Mouse (Mus musculus): ENCODE measurements around the gene Magi3. TPM values are rescaled to one million over a fixed set of nuclear protein-coding genes. Genes with fewer than 3 reads are reported as not detected.
A peak's percentile ranks its signal among the peaks of the same experiment; 100 is the strongest.

Gene Magi3
- polyA plus RNA-seq, 1 experiment from 2014 or later = 7.0 TPM

GRCm38 (mm10) chr3:103987831-103988432, 232.2 kb downstream of the Magi3 start:
- Histone ChIP-seq H3K4me1 (ENCODE audit: insufficient read depth, low read depth, low read length) (no peaks in the 10 kb centered on the region), H3K9ac (replicated peaks; ENCODE audit: low read depth) (no peak overlapping the region), H3K27ac (ENCODE audit: low read length) (no peak overlapping the region), H3K27me3 (replicated peaks; ENCODE audit: insufficient read depth, low read length) (no peaks in the 10 kb centered on the region), H3K4me2 (replicated peaks; ENCODE audit: low read depth, low read length) (no peak overlapping the region), H3K9me3 (ENCODE audit: low read length) (no peaks in the 10 kb centered on the region), H3K36me3 (ENCODE audit: insufficient read depth, low read length) (peaks cover 16% of the 10 kb centered on the region), H3K4me3 (ENCODE audit: low read depth, low read length) (no peak overlapping the region)
- peak; percentile 67 for ATAC-seq
- DNase-seq (ENCODE audit: low spot score) = peak; percentile 40
- TF ChIP-seq EP300 (IDR thresholded peaks at IDR 0.05) = peak; percentile 72
- TF ChIP-seq CTCF (IDR thresholded peaks at IDR 0.05) = no peak
- WGBS = 36% methylated on average over 5 of the region's 5 CpGs

DNA sequence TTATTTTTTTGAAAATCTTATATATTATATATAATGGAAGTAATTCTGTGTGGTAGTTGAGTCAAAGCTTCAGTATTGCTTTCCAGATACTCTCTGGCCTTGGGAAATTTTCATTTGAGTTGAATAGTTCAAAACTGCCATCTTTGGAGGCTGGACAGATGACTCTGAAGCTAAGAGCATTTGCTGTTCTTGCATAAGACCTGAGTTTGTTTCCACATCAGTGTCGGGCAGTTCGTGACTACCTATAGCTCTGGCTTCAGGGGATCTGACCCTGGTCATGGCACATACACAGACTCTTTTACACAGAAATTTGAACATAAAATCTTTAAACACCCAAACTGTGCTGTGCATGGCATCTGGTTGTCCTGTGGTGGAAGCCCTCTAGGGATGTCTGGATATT, 235.0 kb downstream of the Magi3 start:
- WGBS = 93% methylated on average over 2 of the region's 2 CpGs
- no peak overlapping the region for H3K27ac ChIP-seq (ENCODE audit: low read length)
- DNase-seq (ENCODE audit: low spot score) (no peak), ATAC-seq (no peak)
- no peaks in the 10 kb centered on the region for H3K4me1 ChIP-seq (ENCODE audit: insufficient read depth, low read depth, low read length)
- H3K9me3 ChIP-seq (ENCODE audit: low read length) = no peaks in the 10 kb centered on the region
- peaks cover 8% of the 10 kb centered on the region for H3K36me3 ChIP-seq (ENCODE audit: insufficient read depth, low read length)
- no peaks in the 10 kb centered on the region for H3K27me3 ChIP-seq (replicated peaks; ENCODE audit: insufficient read depth, low read length)
- H3K4me2 ChIP-seq (replicated peaks; ENCODE audit: low read depth, low read length) = no peak overlapping the region
- H3K9ac ChIP-seq (replicated peaks; ENCODE audit: low read depth) = no peak overlapping the region
- H3K4me3 ChIP-seq (ENCODE audit: low read depth, low read length) = no peak overlapping the region
- no peak for TF ChIP-seq CTCF (IDR thresholded peaks at IDR 0.05)
- no peak for TF ChIP-seq EP300 (IDR thresholded peaks at IDR 0.05)

- Histone ChIP-seq H3K4me2 (replicated peaks; ENCODE audit: low read depth, low read length) (no peak overlapping the region), H3K4me1 (ENCODE audit: insufficient read depth, low read depth, low read length) (no peaks in the 10 kb centered on the region), H3K27me3 (replicated peaks; ENCODE audit: insufficient read depth, low read length) (no peaks in the 10 kb centered on the region), H3K4me3 (ENCODE audit: low read depth, low read length) (no peak overlapping the region), H3K9me3 (ENCODE audit: low read length) (no peaks in the 10 kb centered on the region), H3K9ac (replicated peaks; ENCODE audit: low read depth) (no peak overlapping the region), H3K27ac (ENCODE audit: low read length) (no peak overlapping the region), H3K36me3 (ENCODE audit: insufficient read depth, low read length) (peaks cover 3% of the 10 kb centered on the region)
- WGBS = 73% methylated on average over 4 of the region's 4 CpGs
- no peak for ATAC-seq
- TF ChIP-seq EP300 (IDR thresholded peaks at IDR 0.05) = no peak
- no peak for DNase-seq (ENCODE audit: low spot score)
Observed at GRCm38 (mm10) chr3:103984556-103984955, 235.6 kb downstream of the Magi3 start.

DNA sequence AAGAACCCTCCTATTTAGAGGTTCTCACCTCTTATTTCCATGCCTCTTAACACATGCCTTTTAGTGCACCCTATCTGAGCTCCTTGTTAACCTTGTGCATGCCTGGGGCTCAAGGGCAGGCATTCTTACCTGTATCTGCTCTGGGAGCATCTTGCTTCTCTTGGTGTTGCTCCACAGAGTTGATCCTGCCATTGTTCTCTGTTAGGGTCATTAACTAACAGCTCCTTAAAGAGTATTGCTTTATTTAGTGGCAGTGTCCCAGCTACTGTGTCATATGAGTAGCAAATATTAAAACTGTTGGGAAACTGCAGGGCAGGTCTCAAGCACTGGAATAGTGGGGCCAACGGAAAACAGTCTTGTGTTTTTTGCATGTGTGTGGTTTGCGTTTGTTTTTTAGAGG, 249.0 kb downstream of the Magi3 start:
- TF ChIP-seq CTCF (IDR thresholded peaks at IDR 0.05) = no peak
- no peak for TF ChIP-seq EP300 (IDR thresholded peaks at IDR 0.05)
- no peak overlapping the region for H3K4me2 ChIP-seq (replicated peaks; ENCODE audit: low read depth, low read length)
- WGBS = 88% methylated on average over 2 of the region's 2 CpGs
- DNase-seq (ENCODE audit: low spot score) (no peak), ATAC-seq (no peak)
- 0 out of 2 replicates have a peak, but pooled peaks cover 4% of the 10 kb centered on the region for H3K36me3 ChIP-seq (ENCODE audit: insufficient read depth, low read length)
- H3K27me3 ChIP-seq (replicated peaks; ENCODE audit: insufficient read depth, low read length) = no peaks in the 10 kb centered on the region
- no peak overlapping the region for H3K9ac ChIP-seq (replicated peaks; ENCODE audit: low read depth)
- no peak overlapping the region for H3K27ac ChIP-seq (ENCODE audit: low read length)
- no peaks in the 10 kb centered on the region for H3K9me3 ChIP-seq (ENCODE audit: low read length)
- no peak overlapping the region for H3K4me3 ChIP-seq (ENCODE audit: low read depth, low read length)
- no peaks in the 10 kb centered on the region for H3K4me1 ChIP-seq (ENCODE audit: insufficient read depth, low read depth, low read length)

DNA sequence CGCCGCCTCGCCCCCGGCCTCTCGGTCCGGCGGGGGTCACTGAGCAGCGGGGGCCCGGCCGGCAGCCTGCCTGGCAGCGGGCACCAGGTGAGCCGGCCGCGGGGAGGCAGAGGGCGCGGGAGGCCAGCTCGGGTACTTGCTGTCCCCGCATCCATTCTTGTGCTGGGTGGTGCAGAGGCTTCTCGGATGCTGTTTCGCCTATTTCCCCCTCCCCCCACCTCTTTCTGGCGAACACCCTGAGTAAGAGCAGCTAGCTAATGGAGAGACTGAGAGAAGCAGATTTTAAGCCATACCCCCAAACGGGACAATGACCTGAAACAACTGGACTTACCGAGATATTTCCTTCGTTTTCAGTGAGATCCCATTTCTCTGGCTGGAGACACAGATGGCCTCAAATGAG, 251.5 kb downstream of the Magi3 start:
- DNase-seq (ENCODE audit: low spot score) (no peak), ATAC-seq (peak; percentile 47)
- peak overlapping the region; percentile 79 for H3K9ac ChIP-seq (replicated peaks; ENCODE audit: low read depth)
- no peaks in the 10 kb centered on the region for H3K9me3 ChIP-seq (ENCODE audit: low read length)
- H3K36me3 ChIP-seq (ENCODE audit: insufficient read depth, low read length) = 0 out of 2 replicates have a peak, but pooled peaks cover 4% of the 10 kb centered on the region
- under 1% methylated on average over 19 of the region's 24 CpGs for WGBS
- H3K4me2 ChIP-seq (replicated peaks; ENCODE audit: low read depth, low read length) = peak overlapping the region; percentile 92
- H3K4me3 ChIP-seq (ENCODE audit: low read depth, low read length) = peak overlapping the region; percentile 82
- no peaks in the 10 kb centered on the region for H3K27me3 ChIP-seq (replicated peaks; ENCODE audit: insufficient read depth, low read length)
- TF ChIP-seq CTCF (IDR thresholded peaks at IDR 0.05) = no peak
- TF ChIP-seq EP300 (IDR thresholded peaks at IDR 0.05) = no peak
- no peaks in the 10 kb centered on the region for H3K4me1 ChIP-seq (ENCODE audit: insufficient read depth, low read depth, low read length)
- H3K27ac ChIP-seq (ENCODE audit: low read length) = peak overlapping the region; percentile 94

GRCm38 (mm10) chr3:103967861-103968691, 252.1 kb downstream of the Magi3 start, which contains the start of gene Phtf1:
Gene Phtf1, plus strand, starts transcription at chr3:103968110.
- Histone ChIP-seq H3K27ac (ENCODE audit: low read length) (peak within 1 kb of the TSS; percentile 94), H3K27me3 (replicated peaks; ENCODE audit: insufficient read depth, low read length) (no peaks in the 10 kb centered on the region), H3K9me3 (ENCODE audit: low read length) (no peaks in the 10 kb centered on the region), H3K36me3 (ENCODE audit: insufficient read depth, low read length) (0 out of 2 replicates have a peak, but pooled peaks cover 5% of the 10 kb centered on the region), H3K4me2 (replicated peaks; ENCODE audit: low read depth, low read length) (peak within 1 kb of the TSS; percentile 92), H3K4me1 (ENCODE audit: insufficient read depth, low read depth, low read length) (no peaks in the 10 kb centered on the region), H3K4me3 (ENCODE audit: low read depth, low read length) (peak within 1 kb of the TSS; percentile 82), H3K9ac (replicated peaks; ENCODE audit: low read depth) (peak within 1 kb of the TSS; percentile 79)
- DNase-seq (ENCODE audit: low spot score) = peak; percentile 94
- TF ChIP-seq EP300 (IDR thresholded peaks at IDR 0.05) (no peak), CTCF (IDR thresholded peaks at IDR 0.05) (no peak; the same call in none of the 2 replicates)
- ATAC-seq = peak; percentile 98
- under 1% methylated on average over 59 of the region's 70 CpGs for WGBS

Measured in lung, postnatal 0 days (tissue).